8 mouse cellular contexts compared by ENCODE assay signal in genomic region chr14:47911546-47912545, GRCm38 (mm10).
A peak's percentile ranks its signal among the peaks of the same experiment; 100 is the strongest.
DNase-seq lines count a peak whose midpoint lies in the region; ATAC-seq lines count a peak whose summit lies in the region.

No protein-coding gene starts in this region.

- H3K9ac ChIP-seq in heart, embryonic 11.5 days (ENCODE audit: low read depth, low read length) = no peak overlapping the region
- H3K9ac ChIP-seq in midbrain, embryonic 14.5 days (replicated peaks; ENCODE audit: low read length) = no peak overlapping the region

- DNase-seq in heart, adult 11 months = peak; percentile 93
- peak; percentile 50 to 54 for DNase-seq in cerebellum, postnatal 14 days
- peak; percentile 72 to 91 for DNase-seq in kidney, postnatal 25 days
- peak; percentile 49 for DNase-seq in midbrain, embryonic 14.5 days
- no peak for DNase-seq in urinary bladder, adult 2 months (ENCODE audit: low spot score)
- no peak for DNase-seq in adrenal gland, adult (ENCODE audit: inconsistent age in 2 of 2, low spot score in 1 of 2)
- DNase-seq in embryo, embryonic 9.5 days (ENCODE audit: extremely low spot score) = no peak

- no peak for ATAC-seq in heart, embryonic 11.5 days (replicated peaks; ENCODE audit: insufficient number of reproducible peaks, low FRiP score, low TSS enrichment)
- ATAC-seq in midbrain, embryonic 14.5 days (ENCODE audit: low FRiP score, low TSS enrichment) = no peak

- 75% methylated on average over 9 of the region's 9 CpGs for WGBS in heart, embryonic 11.5 days (ENCODE audit: insufficient replicate concordance)
- 73% methylated on average over 9 of the region's 9 CpGs for WGBS in midbrain, embryonic 14.5 days

- H3K4me3 ChIP-seq in heart, embryonic 11.5 days (ENCODE audit: low read depth, low read length) = no peak overlapping the region
- no peak overlapping the region for H3K4me3 ChIP-seq in midbrain, embryonic 14.5 days (replicated peaks; ENCODE audit: low read depth, low read length)

- no peaks in the 10 kb centered on the region for H3K9me3 ChIP-seq in heart, embryonic 11.5 days (replicated peaks; ENCODE audit: control insufficient read depth, low read length)
- no peaks in the 10 kb centered on the region for H3K9me3 ChIP-seq in midbrain, embryonic 14.5 days (ENCODE audit: control insufficient read depth, low read length)

- no peak overlapping the region for H3K27ac ChIP-seq in heart, embryonic 11.5 days (ENCODE audit: low read depth, low read length)
- peak overlapping the region; percentile 15; the same call in 1 of the 2 replicates for H3K27ac ChIP-seq in midbrain, embryonic 14.5 days (replicated peaks; ENCODE audit: low read depth, low read length)

- H3K36me3 ChIP-seq in heart, embryonic 11.5 days (ENCODE audit: control insufficient read depth, insufficient read depth, low read length) = no peaks in the 10 kb centered on the region
- H3K36me3 ChIP-seq in midbrain, embryonic 14.5 days (ENCODE audit: control insufficient read depth, insufficient read depth, low read length) = no peaks in the 10 kb centered on the region

- no peaks in the 10 kb centered on the region for H3K4me1 ChIP-seq in heart, embryonic 11.5 days (ENCODE audit: control insufficient read depth, insufficient read depth, low read length)
- peaks cover 20% of the 10 kb centered on the region for H3K4me1 ChIP-seq in midbrain, embryonic 14.5 days (ENCODE audit: control insufficient read depth, insufficient read depth, low read length)

- no peaks in the 10 kb centered on the region for H3K27me3 ChIP-seq in heart, embryonic 11.5 days (ENCODE audit: control insufficient read depth, insufficient read depth, low read length)
- no peaks in the 10 kb centered on the region for H3K27me3 ChIP-seq in midbrain, embryonic 14.5 days (ENCODE audit: control insufficient read depth, insufficient read depth, low read length)

- H3K4me2 ChIP-seq in heart, embryonic 11.5 days = no peak overlapping the region
- H3K4me2 ChIP-seq in midbrain, embryonic 14.5 days (ENCODE audit: low read length) = no peak overlapping the region

Comparison
In these comparisons a context has a peak if more than half of its experiments do, and no peak if none do; other contexts are left out.
1. DNase-seq: peak in heart, adult 11 months (single experiment), cerebellum, postnatal 14 days (2 of 2), kidney, postnatal 25 days (2 of 2) and midbrain, embryonic 14.5 days (single experiment); none in urinary bladder, adult 2 months (single experiment), adrenal gland, adult (0 of 2) and embryo, embryonic 9.5 days (single experiment).